Mouse (Mus musculus) naive thymus-derived CD4-positive, alpha-beta T cell, adult 5 months (primary cell): ENCODE data around the gene Zfp955b. TPM values are rescaled to one million over a fixed set of nuclear protein-coding genes. Genes with fewer than 3 reads are reported as not detected.

Experiments used
- polyA plus RNA-seq: library from polyadenylated mRNA; unstranded; fragments of 100-300 nt; shearing (Covaris generic); gene quantifications from one replicate; pipeline ENCODE4 v1.2.1, GENCODE M21; 2017

The Zfp955b gene
- 8.8 TPM for polyA plus RNA-seq

GRCm38 (mm10) chr17:33289039-33289875, at the start of gene Zfp955b:
TSS of gene Zfp955b (plus strand) at chr17:33289544.

DNA sequence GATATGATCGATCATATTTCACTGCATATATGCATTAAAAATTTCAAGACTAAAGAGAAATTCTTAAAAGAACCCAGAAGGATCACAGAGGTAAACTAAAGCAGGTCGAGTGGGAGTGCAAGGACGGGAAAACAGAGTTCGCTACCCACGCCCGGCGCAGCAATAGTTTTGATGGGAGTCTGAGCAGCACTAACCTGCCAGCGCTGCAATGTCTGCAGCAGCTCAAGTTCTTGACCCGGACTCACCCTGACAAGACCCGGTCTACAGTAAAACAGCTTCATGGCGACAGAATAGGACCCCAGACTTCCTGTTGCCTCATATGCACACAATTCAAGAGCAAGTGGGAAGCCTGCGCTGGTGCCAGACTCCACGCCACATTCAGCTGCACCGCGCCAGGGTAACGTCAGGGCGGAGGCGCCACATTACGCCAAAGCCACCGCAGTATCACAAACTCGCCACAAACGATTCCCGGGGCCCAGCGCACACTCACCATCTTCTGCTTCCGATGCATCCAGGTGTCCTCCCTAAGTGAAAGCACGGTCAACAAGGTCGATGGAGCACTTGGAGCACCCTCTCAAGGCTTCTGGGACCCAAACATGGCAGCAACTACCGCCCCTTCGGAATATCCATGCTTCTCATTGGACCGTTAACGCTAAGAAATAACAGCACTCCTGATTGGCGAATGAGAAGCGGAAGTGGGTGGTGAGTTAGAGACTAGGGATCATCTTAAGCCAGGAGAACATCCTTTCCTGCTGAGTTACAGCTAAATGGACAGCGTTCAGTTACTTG, 34.6 kb upstream of the Zfp955b start, which contains the start of gene Zfp955a:
Gene Zfp955a, minus strand, starts transcription at position 616 of the 789 bp plus-strand sequence.

GRCm38 (mm10) chr17:33264376-33264775, 25.0 kb upstream of the Zfp955b start, which contains the start of gene Olfr63:
TSS of gene Olfr63 (plus strand) at chr17:33264676.

Other genes starting within 250 kb of the Zfp955b start
- gene 4921501E09Rik, start 221.5 kb upstream of the Zfp955b start, polyA plus RNA-seq: not detected
- gene Zfp563, start 200.2 kb upstream of the Zfp955b start, polyA plus RNA-seq: 3.1 TPM
- not detected for gene Morc2b, start 149.9 kb upstream of the Zfp955b start, polyA plus RNA-seq
- not detected for gene Olfr55, start 121.1 kb upstream of the Zfp955b start, polyA plus RNA-seq
- not detected for gene Olfr239, start 98.2 kb upstream of the Zfp955b start, polyA plus RNA-seq
- gene Olfr1564, start 67.9 kb upstream of the Zfp955b start, polyA plus RNA-seq: not detected
- 11.8 TPM for gene Zfp955a, start 34.4 kb upstream of the Zfp955b start, polyA plus RNA-seq
- 0.05 TPM for gene Olfr63, start 24.9 kb upstream of the Zfp955b start, polyA plus RNA-seq
- 11.9 TPM for gene Zfp81, start 69.3 kb downstream of the Zfp955b start, polyA plus RNA-seq
- 14.1 TPM for gene Zfp101, start 105.1 kb downstream of the Zfp955b start, polyA plus RNA-seq
- not detected for gene Actl9, start 143.4 kb downstream of the Zfp955b start, polyA plus RNA-seq
- gene Adamts10, start 234.7 kb downstream of the Zfp955b start, polyA plus RNA-seq: 103 TPM